Mouse (Mus musculus): ENCODE measurements around the gene Tank. TPM values are rescaled to one million over a fixed set of nuclear protein-coding genes. Genes with fewer than 3 reads are reported as not detected.

Tank gene
- polyA plus RNA-seq, 1 experiment from 2014 or later: 34.0 TPM

Other genes starting within 250 kb of the Tank start
- gene Psmd14, start 133.1 kb downstream of the Tank start, polyA plus RNA-seq (2015; fragmentation: Nextera tagmentation; extraction: Ambion mirVana): 157 TPM in 2 replicates
- gene Tbr1, start 224.3 kb downstream of the Tank start, polyA plus RNA-seq (2015; fragmentation: Nextera tagmentation; extraction: Ambion mirVana): 0.04 TPM in 1 of 2 replicates, not detected in the other

Data from lung, embryonic 16.5 days (tissue).